Mouse (Mus musculus) intestine, embryonic 15.5 days (tissue): ENCODE measurements around the gene Zdhhc19. TPM values are rescaled to one million over a fixed set of nuclear protein-coding genes. Genes with fewer than 3 reads are reported as not detected.
A peak's percentile ranks its signal among the peaks of the same experiment; 100 is the strongest.

Experiments used
- ATAC-seq: fragments of 200-750 bp; cut with Nextera tagmentation; 2 replicates; pipeline ENCODE4 v1.8.0; 2017; ENCODE audit warnings: moderate TSS enrichment, moderate library complexity
- H3K27ac ChIP-seq: fragments of 300-500 bp; sonication (generic); 2 replicates; pipeline ENCODE4 v1.5.1; 2015; ENCODE audit warnings: mild to moderate bottlenecking, inconsistent platforms
- H3K27me3 ChIP-seq: fragments of 300-500 bp; sonication (generic); replicated peaks from 2 replicates; pipeline ENCODE4 v1.6.1; 2015; ENCODE audit warnings: inconsistent platforms
- H3K36me3 ChIP-seq: fragments of 300-500 bp; sonication (generic); 2 replicates; pipeline ENCODE4 v1.6.1; 2015; ENCODE audit warnings: inconsistent platforms
- H3K4me1 ChIP-seq: fragments of 300-500 bp; sonication (generic); replicated peaks from 2 replicates; pipeline ENCODE4 v1.6.1; 2015; ENCODE audit warnings: inconsistent platforms
- H3K4me2 ChIP-seq: fragments of 300-500 bp; sonication (generic); replicated peaks from 2 replicates; pipeline ENCODE4 v1.6.1; 2015; ENCODE audit warnings: mild to moderate bottlenecking, inconsistent platforms
- H3K4me3 ChIP-seq: fragments of 300-500 bp; sonication (generic); replicated peaks from 2 replicates; pipeline ENCODE4 v1.5.1; 2015; ENCODE audit warnings: inconsistent platforms
- H3K9ac ChIP-seq: fragments of 300-500 bp; sonication (generic); 2 replicates; pipeline ENCODE4 v1.6.1; 2015; ENCODE audit warnings: inconsistent platforms
- H3K9me3 ChIP-seq: fragments of 300-500 bp; sonication (generic); 2 replicates; pipeline ENCODE4 v1.6.1; 2016; ENCODE audit warnings: inconsistent platforms
- WGBS: fragments of 180-500 bp; shearing (Covaris S2); methylation state at CpG from one replicate; pipeline ENCODE4 v1.1.7; 2015; 5-methylcytosine and 5-hydroxymethylcytosine counted together
- polyA plus RNA-seq: library from polyadenylated mRNA; unstranded; fragments of >200 nt; fragmentation: Nextera tagmentation; extraction: Ambion mirVana; gene quantifications from 2 replicates; pipeline ENCODE4 v1.2.1, GENCODE M21; 2015

Gene Zdhhc19
- polyA plus RNA-seq, 1 experiment from 2014 or later: 1.1 TPM

GRCm38 (mm10) chr16:32608712-32609400 lies 112.8 kb downstream of the Zdhhc19 start, which contains the start of gene Tfrc:
TSS of gene Tfrc (plus strand) at chr16:32608920.
- Histone ChIP-seq H3K27me3 (no peaks in the 10 kb centered on the region), H3K4me2 (peak within 1 kb of the TSS; percentile 78), H3K27ac (peak within 1 kb of the TSS; percentile 95), H3K9ac (peak within 1 kb of the TSS; percentile 84), H3K36me3 (no peaks in the 10 kb centered on the region), H3K4me3 (peak within 1 kb of the TSS; percentile 77), H3K9me3 (no peaks in the 10 kb centered on the region), H3K4me1 (no peaks in the 10 kb centered on the region)
- WGBS: under 1% methylated on average over 70 of the region's 73 CpGs
- peak; percentile 98 for ATAC-seq

GRCm38 (mm10) chr16:32609401-32609779 lies 113.3 kb downstream of the Zdhhc19 start:
- ATAC-seq: no peak
- no peaks in the 10 kb centered on the region for H3K36me3 ChIP-seq
- no peaks in the 10 kb centered on the region for H3K9me3 ChIP-seq
- peak overlapping the region; percentile 84 for H3K9ac ChIP-seq
- under 1% methylated on average over 14 of the region's 14 CpGs for WGBS
- peak overlapping the region; percentile 77 for H3K4me3 ChIP-seq
- no peaks in the 10 kb centered on the region for H3K27me3 ChIP-seq
- H3K27ac ChIP-seq: peak overlapping the region; percentile 95
- H3K4me1 ChIP-seq: no peaks in the 10 kb centered on the region
- H3K4me2 ChIP-seq: peak overlapping the region; percentile 78

- H3K4me2 ChIP-seq: peak overlapping the region; percentile 78
- no peak overlapping the region for H3K27ac ChIP-seq
- H3K9me3 ChIP-seq: no peaks in the 10 kb centered on the region
- H3K36me3 ChIP-seq: no peaks in the 10 kb centered on the region
- no peaks in the 10 kb centered on the region for H3K4me1 ChIP-seq
- no peak for ATAC-seq
- WGBS: 60% methylated on average over 5 of the region's 5 CpGs
- H3K27me3 ChIP-seq: no peaks in the 10 kb centered on the region
- no peak overlapping the region for H3K9ac ChIP-seq
- H3K4me3 ChIP-seq: peak overlapping the region; percentile 77
These were observed 114.6 kb downstream of the Zdhhc19 start for GRCm38 (mm10) chr16:32610460-32611255.

Other genes with a start within 250 kb of the Zdhhc19 start
- gene Fbxo45, start 249.1 kb upstream of the Zdhhc19 start, polyA plus RNA-seq: 11.4 and 11.5 TPM in 2 replicates
- 17.5 and 21.0 TPM in 2 replicates for gene Wdr53, start 249.0 kb upstream of the Zdhhc19 start, polyA plus RNA-seq
- gene Smco1, start 224.8 kb upstream of the Zdhhc19 start, polyA plus RNA-seq: not detected in 2 replicates
- gene Rnf168, start 218.8 kb upstream of the Zdhhc19 start, polyA plus RNA-seq: 28.0 and 29.0 TPM in 2 replicates
- 16.2 and 19.8 TPM in 2 replicates for gene Ubxn7, start 164.0 kb upstream of the Zdhhc19 start, polyA plus RNA-seq
- gene Tm4sf19, start 95.8 kb upstream of the Zdhhc19 start, polyA plus RNA-seq: not detected in 2 replicates
- gene Tctex1d2, start 76.6 kb upstream of the Zdhhc19 start, polyA plus RNA-seq: 36.7 and 38.6 TPM in 2 replicates
- gene Pcyt1a, start 65.3 kb upstream of the Zdhhc19 start, polyA plus RNA-seq: 63.5 and 65.5 TPM in 2 replicates
- 97.1 and 104 TPM in 2 replicates for gene Slc51a, start 8.4 kb upstream of the Zdhhc19 start, polyA plus RNA-seq
- gene Tfrc, start 112.7 kb downstream of the Zdhhc19 start, polyA plus RNA-seq: 88.1 and 103 TPM in 2 replicates
- 9.2 and 10.1 TPM in 2 replicates for gene Tnk2, start 147.6 kb downstream of the Zdhhc19 start, polyA plus RNA-seq
- 1.7 and 2.5 TPM in 2 replicates for gene Muc4, start 239.6 kb downstream of the Zdhhc19 start, polyA plus RNA-seq